Mouse (Mus musculus): Measurements from ENCODE around the gene Dmgdh.

The Dmgdh gene

GRCm38 (mm10) chr13:93674131-93674561 lies at the start of gene Dmgdh, which contains the start of gene Bhmt2:
Dmgdh (plus strand) TSS chr13:93674433.
Bhmt2 (minus strand) TSS chr13:93674302.
- in situ Hi-C loops (cut with MboI; ENCODE audit: low sequenced_read_pairs) = no loop called here

- in situ Hi-C loops (cut with MboI; ENCODE audit: low sequenced_read_pairs) = no loop called here
Measured at GRCm38 (mm10) chr13:93628861-93629260, 45.4 kb upstream of the Dmgdh start.

GRCm38 (mm10) chr13:93630941-93631705 lies 43.1 kb upstream of the Dmgdh start:
- in situ Hi-C loops (cut with MboI; ENCODE audit: low sequenced_read_pairs) = no loop called here

- in situ Hi-C loops (cut with MboI; ENCODE audit: low sequenced_read_pairs) = no loop called here
Measured at GRCm38 (mm10) chr13:93632927-93633326, 41.3 kb upstream of the Dmgdh start.

GRCm38 (mm10) chr13:93636561-93636960 lies 37.7 kb upstream of the Dmgdh start:
- in situ Hi-C loops (cut with MboI; ENCODE audit: low sequenced_read_pairs) = no loop called here

- in situ Hi-C loops (cut with MboI; ENCODE audit: low sequenced_read_pairs) = no loop called here
Measured at GRCm38 (mm10) chr13:93637282-93638245, 36.7 kb upstream of the Dmgdh start, which contains the start of gene Bhmt. Bhmt (minus strand) TSS chr13:93637961.

- in situ Hi-C loops (cut with MboI; ENCODE audit: low sequenced_read_pairs) = no loop called here
Measured at GRCm38 (mm10) chr13:93639636-93640035, 34.6 kb upstream of the Dmgdh start.

- in situ Hi-C loops (cut with MboI; ENCODE audit: low sequenced_read_pairs) = no loop called here
Measured at GRCm38 (mm10) chr13:93648387-93649130, 25.7 kb upstream of the Dmgdh start.

- in situ Hi-C loops (cut with MboI; ENCODE audit: low sequenced_read_pairs) = no loop called here
Measured at GRCm38 (mm10) chr13:93653382-93653781, 20.9 kb upstream of the Dmgdh start.

- in situ Hi-C loops (cut with MboI; ENCODE audit: low sequenced_read_pairs) = no loop called here
Measured at GRCm38 (mm10) chr13:93657941-93658340, 16.3 kb upstream of the Dmgdh start.

GRCm38 (mm10) chr13:93667586-93667985 lies 6.6 kb upstream of the Dmgdh start:
- in situ Hi-C loops (cut with MboI; ENCODE audit: low sequenced_read_pairs) = no loop called here

GRCm38 (mm10) chr13:93672371-93672770 lies 1.9 kb upstream of the Dmgdh start:
- in situ Hi-C loops (cut with MboI; ENCODE audit: low sequenced_read_pairs) = no loop called here

GRCm38 (mm10) chr13:93673296-93673695 lies 937 bp upstream of the Dmgdh start:
- in situ Hi-C loops (cut with MboI; ENCODE audit: low sequenced_read_pairs) = no loop called here

GRCm38 (mm10) chr13:93676864-93677263 lies 2.6 kb downstream of the Dmgdh start:
- in situ Hi-C loops (cut with MboI; ENCODE audit: low sequenced_read_pairs) = no loop called here

GRCm38 (mm10) chr13:93683336-93683735 lies 9.1 kb downstream of the Dmgdh start:
- in situ Hi-C loops (cut with MboI; ENCODE audit: low sequenced_read_pairs) = no loop called here

GRCm38 (mm10) chr13:93685226-93685625 lies 11.0 kb downstream of the Dmgdh start:
- in situ Hi-C loops (cut with MboI; ENCODE audit: low sequenced_read_pairs) = no loop called here

- in situ Hi-C loops (cut with MboI; ENCODE audit: low sequenced_read_pairs) = no loop called here
Measured at GRCm38 (mm10) chr13:93687321-93687720, 13.1 kb downstream of the Dmgdh start.

- in situ Hi-C loops (cut with MboI; ENCODE audit: low sequenced_read_pairs) = no loop called here
Measured at GRCm38 (mm10) chr13:93689566-93689965, 15.3 kb downstream of the Dmgdh start.

- in situ Hi-C loops (cut with MboI; ENCODE audit: low sequenced_read_pairs) = no loop called here
Measured at GRCm38 (mm10) chr13:93690821-93691220, 16.6 kb downstream of the Dmgdh start.

GRCm38 (mm10) chr13:93698866-93699265 lies 24.6 kb downstream of the Dmgdh start:
- in situ Hi-C loops (cut with MboI; ENCODE audit: low sequenced_read_pairs) = no loop called here

GRCm38 (mm10) chr13:93705697-93706096 lies 31.5 kb downstream of the Dmgdh start:
- in situ Hi-C loops (cut with MboI; ENCODE audit: low sequenced_read_pairs) = no loop called here
